Mouse (Mus musculus) adrenal gland, postnatal 36 days (tissue): Measurements from ENCODE around the gene Ncoa1. TPM values are rescaled to one million over a fixed set of nuclear protein-coding genes. Genes with fewer than 3 reads are reported as not detected.

ENCODE experiments used
- DNase-seq, 2 experiments: peaks; one replicate each; pipeline ENCODE4 v3.0.0; 2021; ENCODE audit warnings: mixed read lengths in 1 of 2
- total RNA-seq, 2 experiments: library from RNA; stranded (reverse); gene quantifications; 2 replicates each; pipeline ENCODE4 v1.2.3; 2021

The Ncoa1 gene
- total RNA-seq, 2 experiments from 2014 or later = 36.6 to 36.8 TPM

- peak; percentile 83 to 88 for DNase-seq
Measured at GRCm38 (mm10) chr12:4212908-4213307, 264.1 kb downstream of the Ncoa1 start.

GRCm38 (mm10) chr12:4211174-4211573, 265.8 kb downstream of the Ncoa1 start:
- DNase-seq = no peak

- DNase-seq = no peak
Measured at GRCm38 (mm10) chr12:4209196-4209595, 267.8 kb downstream of the Ncoa1 start.

GRCm38 (mm10) chr12:4208405-4209133, 268.4 kb downstream of the Ncoa1 start:
- peak; percentile 65 to 76 for DNase-seq

GRCm38 (mm10) chr12:4206106-4206505, 270.9 kb downstream of the Ncoa1 start:
- no peak for DNase-seq

GRCm38 (mm10) chr12:4202206-4202605, 274.8 kb downstream of the Ncoa1 start:
- DNase-seq = no peak

- peak; percentile 42 to 44 for DNase-seq
Measured at GRCm38 (mm10) chr12:4201454-4202200, 275.4 kb downstream of the Ncoa1 start.

- DNase-seq = no peak
Measured at GRCm38 (mm10) chr12:4199271-4199670, 277.7 kb downstream of the Ncoa1 start.

GRCm38 (mm10) chr12:4198702-4199101, 278.3 kb downstream of the Ncoa1 start:
- peak; percentile 33 to 51 for DNase-seq

Other genes with a start within 250 kb of the Ncoa1 start
- 1 to 10 TPM; 7.3 to 8.3 TPM for gene Ptrhd1, start 243.2 kb downstream of the Ncoa1 start, total RNA-seq
- gene Cenpo, start 242.9 kb downstream of the Ncoa1 start, total RNA-seq = 1 to 10 TPM; 8.1 to 8.7 TPM
- 10 to 100 TPM; 56.8 to 57.5 TPM for gene Itsn2, start 115.5 kb upstream of the Ncoa1 start, total RNA-seq
- not detected for gene Gm3625, start 115.7 kb upstream of the Ncoa1 start, total RNA-seq